Mouse (Mus musculus): ENCODE data around the gene Grin2c.

The Grin2c gene

DNA sequence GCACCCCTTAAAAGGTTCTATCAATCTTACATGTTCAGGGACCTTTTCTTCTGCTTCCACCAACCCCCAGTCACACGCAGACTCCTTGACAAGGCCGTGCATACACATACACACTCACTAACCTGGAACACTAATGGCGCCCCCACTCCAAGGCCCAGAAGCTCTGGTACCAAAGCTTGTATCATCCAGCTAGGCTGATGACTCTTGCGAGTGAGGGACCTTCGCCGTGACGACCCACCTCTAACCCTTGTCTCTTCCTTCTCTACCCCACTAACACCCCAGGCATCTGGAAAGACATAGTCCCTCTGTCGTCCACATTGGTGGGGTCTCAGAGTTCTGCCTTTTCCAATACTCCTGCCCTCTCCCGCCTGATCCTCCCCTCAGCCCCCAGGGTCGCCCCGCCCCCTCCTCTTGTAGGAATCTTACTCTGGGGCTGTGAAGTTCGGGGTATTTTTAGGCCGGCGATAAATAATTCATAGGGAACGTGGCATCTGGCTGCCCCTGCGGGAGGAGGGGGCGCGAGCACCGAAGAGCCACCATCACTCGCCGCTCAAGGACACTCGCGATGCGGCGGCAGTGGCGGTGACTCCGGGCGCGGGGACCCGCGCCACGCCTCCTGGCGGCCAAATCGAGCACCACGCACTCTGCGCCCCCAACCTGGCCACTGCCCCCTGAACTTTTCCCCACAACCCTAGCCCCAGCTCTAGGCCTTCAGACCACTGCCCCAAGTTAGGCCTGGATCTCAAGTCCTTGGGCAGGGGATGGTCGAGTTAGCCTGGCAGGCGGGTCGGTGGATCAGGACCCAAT is 2.0 kb downstream of the Grin2c start:
- no peak for DNase-seq (ENCODE audit: low read depth)

DNA sequence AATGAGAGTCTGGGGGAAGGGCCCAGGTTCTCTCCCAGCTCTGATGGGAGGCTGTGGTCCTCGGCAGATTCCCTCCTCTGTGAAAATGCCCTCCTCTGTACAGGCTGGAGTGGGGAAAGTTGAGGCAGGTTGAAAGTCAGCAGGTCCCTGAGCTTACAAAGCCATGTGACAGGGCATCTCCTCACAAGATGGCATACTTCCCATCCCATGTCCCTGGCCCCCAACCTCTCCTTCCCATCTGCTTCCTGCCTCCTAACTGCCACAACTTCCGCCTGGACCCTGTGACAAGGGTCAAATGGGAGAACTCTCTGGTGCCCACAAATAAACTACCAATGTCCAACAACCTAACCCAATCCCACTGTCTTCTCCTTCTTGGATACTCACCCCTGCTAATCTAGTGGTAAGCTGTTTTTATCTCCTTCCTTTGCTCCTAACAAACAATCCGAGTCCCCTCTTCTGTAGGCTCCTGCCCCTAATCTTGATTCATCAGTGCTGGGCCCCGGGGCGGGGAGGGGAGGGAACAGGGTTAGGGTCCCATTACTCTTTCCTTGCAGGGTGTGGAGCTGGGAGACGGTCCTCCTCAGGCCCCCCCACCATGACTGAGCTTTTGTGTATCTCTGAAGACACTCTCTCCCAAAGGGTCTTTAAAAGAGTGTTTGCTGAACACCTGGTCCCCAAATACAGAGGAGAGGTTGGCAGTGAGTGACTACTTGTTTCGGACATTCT is 2.7 kb downstream of the Grin2c start:
- DNase-seq (ENCODE audit: low read depth) = no peak

DNA sequence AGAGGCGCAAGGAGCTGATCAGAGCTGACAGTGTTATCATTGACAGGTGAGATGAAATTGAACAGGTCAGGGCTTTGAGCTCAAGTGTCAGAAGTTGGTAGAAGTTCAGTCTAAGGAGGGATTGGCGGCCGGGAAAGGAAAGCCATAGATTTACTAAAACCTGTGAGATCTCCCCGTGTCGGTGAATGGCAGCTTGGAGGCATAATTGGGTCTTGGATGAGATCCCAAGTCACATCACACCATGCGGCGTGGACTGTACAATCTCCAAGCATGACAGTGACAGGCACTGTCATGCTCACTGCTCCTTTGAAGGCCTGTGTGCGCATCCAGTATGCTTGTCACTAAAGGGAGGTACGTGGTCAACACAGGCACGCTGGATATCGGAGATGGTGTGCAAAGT is 4.1 kb downstream of the Grin2c start:
- no peak for DNase-seq (ENCODE audit: low read depth)

DNA sequence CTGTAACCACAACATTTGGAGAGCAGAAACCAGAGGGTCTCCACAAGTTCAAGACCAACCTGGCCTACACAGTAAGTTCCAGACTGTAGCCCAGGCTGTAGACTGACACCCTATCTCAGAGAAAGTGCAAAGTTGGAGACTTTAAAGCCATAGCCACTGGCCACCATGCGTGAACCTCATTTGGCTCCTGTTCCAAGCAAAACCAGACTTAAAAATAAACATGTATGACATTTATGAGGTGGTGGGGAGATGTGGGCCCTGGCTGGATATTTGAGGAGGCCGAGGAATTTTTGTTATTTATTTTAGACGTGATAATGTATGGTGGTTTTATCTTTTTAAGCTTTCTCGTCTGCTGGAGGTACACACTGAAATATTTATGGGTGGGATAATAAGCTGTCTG is 7.9 kb downstream of the Grin2c start:
- no peak for DNase-seq (ENCODE audit: low read depth)

DNA sequence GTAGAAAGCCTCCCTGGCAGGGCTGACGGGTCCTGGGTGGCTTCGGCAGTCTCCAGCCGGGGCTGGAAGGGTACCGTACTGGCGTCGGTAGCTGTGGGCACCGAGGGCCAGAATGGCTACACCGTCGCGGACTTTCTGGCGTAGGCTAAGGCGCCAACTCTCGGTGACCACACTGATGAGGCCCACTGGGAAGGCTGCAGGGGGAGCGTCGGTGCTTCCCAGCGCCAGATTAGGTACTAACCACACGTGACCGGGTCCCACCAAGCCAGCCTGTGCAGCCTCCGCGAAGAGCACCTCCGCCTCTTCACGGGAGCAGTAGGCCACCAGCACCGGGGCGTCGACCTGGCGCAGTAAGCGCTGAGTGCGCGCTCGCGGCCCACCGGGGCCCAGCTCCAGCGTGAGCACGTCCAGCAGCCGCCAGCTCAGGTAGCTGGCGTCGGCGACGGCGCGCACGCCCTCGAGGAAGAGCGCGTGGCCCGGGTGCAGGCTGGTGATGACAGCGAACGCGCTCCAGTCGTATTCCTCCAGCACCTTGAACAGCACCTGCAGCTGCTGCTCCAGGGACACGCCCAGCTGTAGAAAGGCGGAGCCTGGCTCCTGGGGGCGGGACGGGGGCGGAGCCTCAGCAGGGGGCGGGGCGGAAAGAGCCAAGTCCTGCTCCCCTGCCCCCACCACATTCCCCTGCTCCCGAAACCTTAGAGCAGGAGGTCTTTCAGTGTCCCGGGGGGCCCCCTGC is 9.1 kb downstream of the Grin2c start:
- DNase-seq (ENCODE audit: low read depth) = no peak

GRCm38 (mm10) chr11:115251258-115251657 is 15.8 kb downstream of the Grin2c start:
- DNase-seq (ENCODE audit: low read depth) = no peak

DNA sequence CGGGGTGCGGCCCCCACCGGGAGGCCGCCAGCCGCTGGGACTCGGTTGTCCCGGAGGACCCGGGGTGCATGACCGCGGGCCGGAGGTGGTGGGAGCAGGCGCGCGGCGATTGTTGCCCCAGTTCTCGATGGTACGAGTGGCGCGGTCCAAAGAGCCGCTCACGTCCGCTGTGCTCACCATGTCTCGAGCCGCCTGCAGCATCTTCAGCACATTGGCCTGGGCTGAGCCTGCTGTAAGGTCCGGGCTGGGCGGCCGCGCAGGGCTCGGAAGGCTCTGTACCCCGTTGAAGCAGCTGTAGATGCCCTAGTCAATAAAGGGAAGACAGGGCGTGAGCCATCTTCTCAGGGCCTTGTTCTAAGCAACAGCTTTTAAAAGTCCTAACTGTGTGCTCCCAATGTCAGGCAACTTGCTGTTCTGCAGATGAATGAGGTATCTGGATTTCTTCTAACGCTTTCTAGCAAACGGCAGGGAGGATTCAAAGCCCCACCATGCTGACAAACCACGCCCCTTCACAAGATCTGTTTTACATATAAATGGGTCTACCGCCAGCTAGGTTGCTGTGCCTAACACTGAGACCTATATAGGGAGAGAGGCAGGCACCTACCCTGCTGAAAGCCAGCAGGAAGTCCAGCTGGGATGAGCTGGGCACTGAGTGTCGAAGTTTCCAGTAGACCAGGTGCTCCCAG is 16.5 kb downstream of the Grin2c start:
- DNase-seq (ENCODE audit: low read depth) = no peak

DNA sequence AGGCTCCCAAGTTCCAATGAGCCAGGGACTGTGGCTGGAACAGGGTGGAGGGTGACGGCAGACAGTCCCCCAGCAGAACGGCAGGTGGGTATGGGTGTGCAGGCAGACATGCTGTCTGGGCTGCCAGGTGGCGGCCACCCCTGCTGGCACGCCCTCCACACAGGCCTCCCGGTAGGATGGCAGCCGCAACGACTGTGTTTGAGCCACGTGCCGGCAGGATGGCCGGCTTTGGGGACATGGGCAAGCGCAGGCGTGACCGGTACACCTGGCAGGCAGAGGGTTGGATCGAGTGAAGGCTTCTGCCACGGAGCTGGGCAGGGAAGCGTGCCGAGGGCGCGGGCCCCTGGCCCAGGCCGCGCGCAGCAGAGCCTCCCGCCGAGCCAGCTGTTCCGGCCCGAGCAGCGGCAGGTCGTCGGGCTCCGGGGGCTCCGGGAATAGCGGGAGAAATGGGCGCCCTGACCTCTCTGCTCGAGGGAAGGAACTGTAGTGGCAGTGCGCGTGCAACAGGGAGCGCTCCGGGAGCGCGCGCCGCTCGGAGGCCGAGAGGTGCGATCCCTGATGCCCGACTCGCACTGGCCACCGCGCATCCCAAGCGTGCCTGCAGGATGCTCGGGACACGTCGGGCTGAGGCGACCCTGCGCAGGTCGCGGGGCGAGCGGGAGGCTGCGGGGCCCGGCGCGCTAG is 17.2 kb downstream of the Grin2c start:
- no peak for DNase-seq (ENCODE audit: low read depth)

- no peak for DNase-seq (ENCODE audit: low read depth)
These were observed 19.1 kb downstream of the Grin2c start for GRCm38 (mm10) chr11:115247945-115248344.

- DNase-seq (ENCODE audit: low read depth) = no peak
These were observed 19.8 kb downstream of the Grin2c start for GRCm38 (mm10) chr11:115247240-115247639.

DNA sequence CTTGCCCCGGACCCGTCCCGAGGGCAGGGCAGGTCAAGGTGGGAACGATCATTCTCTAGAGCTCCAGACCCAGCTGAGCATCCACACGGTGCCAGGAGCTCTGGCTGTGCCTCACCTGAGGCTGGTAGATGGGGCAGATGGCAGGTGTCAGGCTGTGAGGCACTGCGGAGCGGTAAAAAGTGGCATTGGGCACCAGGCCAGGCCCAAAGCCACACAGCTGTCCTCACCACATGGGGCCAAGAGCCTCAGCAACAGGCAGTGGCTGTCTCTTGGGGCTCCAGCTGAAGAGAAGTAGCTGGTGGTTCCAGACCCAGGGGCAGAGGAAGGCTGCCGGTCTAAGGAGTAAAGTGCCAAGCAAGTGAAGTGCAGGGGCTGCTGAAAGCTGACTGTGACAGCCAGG is 20.7 kb downstream of the Grin2c start:
- DNase-seq (ENCODE audit: low read depth) = no peak

GRCm38 (mm10) chr11:115244840-115245239 is 22.2 kb downstream of the Grin2c start:
- no peak for DNase-seq (ENCODE audit: low read depth)

- no peak for DNase-seq (ENCODE audit: low read depth)
These were observed 23.3 kb downstream of the Grin2c start for GRCm38 (mm10) chr11:115243783-115244182.

- no peak for DNase-seq (ENCODE audit: low read depth)
These were observed 24.3 kb downstream of the Grin2c start for GRCm38 (mm10) chr11:115242746-115243145.

DNA sequence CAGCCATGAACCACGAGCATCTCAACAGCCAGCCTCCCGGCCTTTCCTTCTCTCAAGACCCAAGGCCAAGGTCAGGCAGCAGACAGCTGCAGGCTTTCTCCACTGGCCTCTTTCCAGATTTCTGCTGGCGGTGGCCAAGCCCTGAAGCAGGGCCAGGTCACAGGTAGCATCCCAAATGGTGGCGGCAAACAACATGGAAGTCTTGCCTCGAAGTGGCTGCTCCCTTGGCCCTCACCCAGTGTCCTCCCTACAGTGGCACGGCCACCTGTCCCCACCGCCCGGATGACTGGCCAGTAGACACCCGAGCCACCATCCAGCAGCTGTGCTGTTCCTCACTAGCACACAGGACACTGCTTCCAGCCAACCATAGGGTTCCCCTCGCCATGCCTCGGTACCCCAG is 25.6 kb downstream of the Grin2c start:
- DNase-seq (ENCODE audit: low read depth) = no peak

DNA sequence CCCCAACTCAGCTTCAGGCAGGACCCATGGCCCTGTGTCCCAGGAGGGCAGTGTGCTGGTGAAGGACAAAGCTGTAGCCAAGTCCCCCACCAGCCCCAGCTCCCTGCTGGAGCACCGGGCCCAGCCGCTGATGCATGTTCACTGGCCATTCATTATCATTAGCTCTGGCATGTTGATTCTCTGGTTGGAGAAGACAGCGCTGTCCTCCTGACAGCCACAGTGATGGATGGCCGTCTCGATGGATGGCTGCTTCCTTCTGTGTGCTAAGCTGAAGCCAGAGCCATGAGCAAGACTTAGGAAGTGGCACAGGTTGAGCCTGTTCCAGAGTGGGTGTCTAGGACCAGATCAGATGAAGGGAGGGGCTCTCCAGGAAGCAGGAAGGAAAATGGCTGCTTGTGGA is 30.5 kb downstream of the Grin2c start:
- DNase-seq (ENCODE audit: low read depth) = no peak

DNA sequence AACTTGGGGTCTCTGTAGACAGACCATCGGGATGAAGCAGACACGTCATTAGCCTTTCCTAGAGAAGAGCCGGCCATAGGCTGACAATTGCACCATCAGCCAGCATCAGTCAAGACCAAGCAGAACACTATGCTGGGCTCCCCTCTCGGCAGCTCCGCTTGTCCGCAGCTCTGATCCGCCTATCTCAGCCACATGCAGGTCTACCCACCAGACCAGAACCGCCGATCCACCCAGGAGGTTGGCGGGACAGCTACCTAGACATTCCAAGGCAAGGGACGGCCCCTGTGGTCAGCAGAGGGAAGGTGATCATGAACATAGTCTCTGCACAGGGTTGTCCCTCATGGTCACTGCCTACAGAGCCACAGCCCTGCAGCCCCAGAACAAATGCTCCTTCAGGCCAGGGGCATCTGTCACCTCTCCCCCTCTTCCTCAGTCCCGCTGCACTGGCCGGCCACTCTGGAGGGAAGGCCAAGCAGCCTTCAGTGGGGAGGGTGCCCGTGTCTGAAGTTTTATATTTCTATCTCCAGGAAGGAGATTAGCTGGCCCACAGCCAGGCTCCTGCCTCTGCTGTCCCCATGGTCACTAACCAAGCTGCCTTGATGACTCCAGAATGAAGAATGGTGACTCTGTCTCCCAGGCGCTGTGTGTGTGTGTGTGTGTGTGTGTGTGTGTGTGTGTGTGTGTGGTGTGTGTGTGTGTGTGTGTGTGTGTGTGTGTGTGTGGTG is 32.6 kb downstream of the Grin2c start:
- DNase-seq (ENCODE audit: low read depth) = no peak

DNA sequence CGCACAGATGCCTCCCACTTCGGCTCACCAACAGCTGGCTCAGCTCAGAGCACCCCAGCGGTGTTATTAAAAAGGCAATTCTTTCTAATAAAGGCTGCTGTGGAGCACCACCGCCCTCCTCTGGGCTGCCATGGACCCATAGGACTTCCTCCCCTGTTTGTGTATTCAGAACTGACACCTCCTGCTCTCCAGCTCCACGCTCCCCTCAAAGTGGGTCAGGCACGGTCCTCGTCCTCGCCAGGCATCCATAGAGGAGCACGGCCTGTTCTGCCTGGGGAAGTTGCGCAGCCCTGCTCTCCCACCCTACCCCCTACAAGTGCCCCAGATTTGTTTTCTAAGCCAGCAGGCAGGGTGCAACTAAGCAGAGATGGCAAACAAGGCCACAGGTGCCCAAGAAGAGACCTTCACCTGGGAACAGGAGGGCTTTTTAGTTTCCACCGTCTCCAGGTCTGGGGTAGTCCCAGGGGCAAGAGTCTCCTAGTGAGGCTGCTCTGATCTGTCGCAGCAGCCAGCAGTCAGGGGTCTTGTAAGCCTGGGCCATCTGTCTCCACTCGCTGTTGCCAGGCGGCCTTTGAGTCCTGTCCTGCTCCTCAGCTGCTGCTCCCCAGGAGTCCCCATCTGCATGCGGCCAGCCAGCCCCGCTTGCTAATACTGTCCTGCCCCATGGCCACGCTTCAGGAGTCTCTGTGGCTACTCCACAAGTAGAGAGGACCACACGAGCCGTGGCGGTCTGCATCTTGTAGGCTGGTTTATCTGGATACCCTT is 33.3 kb downstream of the Grin2c start:
- DNase-seq (ENCODE audit: low read depth) = no peak

- no peak for DNase-seq (ENCODE audit: low read depth)
These were observed 34.2 kb downstream of the Grin2c start for GRCm38 (mm10) chr11:115232889-115233288.

GRCm38 (mm10) chr11:115231924-115232323 is 35.1 kb downstream of the Grin2c start:
- DNase-seq (ENCODE audit: low read depth) = no peak

Measured in fibroblast of lung, adult 2 months (primary cell).